Mouse (Mus musculus) small intestine, adult 2 months (tissue): ENCODE data around the gene Gpr18.

Source experiments
- CTCF ChIP-seq: fragments of 200-500 bp; IDR thresholded peaks from 2 replicates; pipeline ENCODE4 v1.5.1; 2012; ENCODE audit warnings: low read depth, mild to moderate bottlenecking, control low read depth, inconsistent platforms, low read length, moderate library complexity, mixed read lengths; ENCODE audit not compliant: insufficient replicate concordance, insufficient read length; ENCODE audit errors: extremely low read depth
- POLR2A ChIP-seq: fragments of 200-500 bp; IDR thresholded peaks from 2 replicates; pipeline ENCODE4 v1.6.1; 2012; ENCODE audit warnings: low read depth, mild to moderate bottlenecking, control low read depth, inconsistent platforms, low read length, moderate library complexity

DNA sequence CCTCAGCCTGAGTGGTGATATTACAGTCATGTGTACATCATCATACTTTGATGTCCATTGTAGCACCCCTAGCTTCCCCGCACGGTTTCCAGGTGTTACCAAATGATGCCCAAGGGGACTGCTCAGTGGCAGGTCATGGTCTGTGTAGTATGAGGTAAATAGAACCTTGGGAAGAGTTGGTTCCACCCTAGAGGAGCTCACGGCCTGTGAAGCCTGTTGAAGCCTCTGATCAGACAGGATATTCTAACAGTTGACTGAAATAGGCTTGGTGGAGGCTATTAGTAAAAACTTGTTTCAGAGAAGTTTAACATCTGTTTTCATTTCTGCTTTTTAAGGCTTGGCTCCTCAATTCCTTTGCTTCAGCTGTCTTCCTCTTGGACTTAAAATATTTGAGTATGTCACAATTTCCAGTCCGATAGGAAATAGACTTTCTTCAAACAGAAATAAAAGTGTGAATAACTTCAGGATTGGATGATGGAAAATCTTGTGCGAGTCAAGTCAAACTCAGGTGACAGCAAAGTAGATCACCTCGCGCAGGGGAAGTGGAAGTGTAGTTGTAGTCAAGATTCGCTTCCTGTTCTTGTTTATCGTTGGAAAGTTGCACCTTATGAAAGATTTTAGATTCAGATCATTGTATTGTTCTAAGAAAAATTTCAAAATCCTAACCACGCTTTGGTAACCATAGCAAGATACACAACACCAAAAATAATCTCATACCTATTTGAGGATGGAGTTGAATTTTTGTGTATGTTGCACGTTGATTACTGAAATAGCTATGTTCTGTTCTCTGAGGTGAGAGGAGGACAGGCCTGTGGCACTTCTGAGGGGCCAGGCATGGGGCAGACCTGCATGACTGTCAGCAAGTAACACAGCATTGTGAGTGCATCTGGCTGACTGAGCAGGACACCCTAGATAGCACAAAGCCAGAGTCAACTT lies 22.9 kb upstream of the Gpr18 start:
- TF ChIP-seq CTCF = no peak
- TF ChIP-seq POLR2A = no peak
